15 mouse cellular contexts compared by ENCODE assay signal in the genomic region with DNA sequence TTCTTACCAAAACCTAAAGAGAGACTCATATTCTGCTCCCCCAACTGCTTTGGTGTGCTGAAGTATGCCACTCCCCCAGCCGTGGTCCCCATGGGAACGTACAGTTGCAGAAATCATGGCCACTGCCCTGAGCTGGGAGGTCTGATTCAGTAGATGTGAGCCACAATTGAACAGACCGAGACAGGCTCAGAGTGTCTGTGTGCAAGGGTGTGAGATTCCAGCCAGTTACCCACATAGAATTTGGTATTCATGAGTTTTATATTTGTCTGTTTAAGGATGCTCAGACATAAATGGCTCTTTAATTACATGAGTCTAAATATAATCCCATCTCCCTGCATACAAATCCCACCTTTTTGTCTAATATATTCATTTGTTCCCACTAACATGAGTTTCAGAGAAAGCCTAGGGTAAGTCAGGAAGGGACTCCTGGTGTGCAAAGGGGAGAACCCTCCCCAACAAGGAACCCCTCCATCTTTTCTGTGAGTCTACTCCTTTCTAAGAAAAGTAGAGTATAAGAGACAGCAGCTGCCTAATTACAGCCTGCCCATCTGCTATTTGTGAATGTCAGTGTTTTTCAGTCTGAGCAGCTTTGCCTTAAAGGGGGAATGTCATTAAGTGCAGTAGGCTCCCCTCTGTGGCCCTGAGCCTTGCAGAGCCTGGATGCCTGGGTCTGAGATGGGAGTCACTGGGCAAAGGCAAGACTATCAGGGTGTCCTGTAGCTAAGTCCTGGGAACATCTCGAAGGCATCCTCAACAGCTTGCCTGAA. TPM values are rescaled to one million over a fixed set of nuclear protein-coding genes. Genes with fewer than 3 reads are reported as not detected.
DNase-seq lines count a peak whose midpoint lies in the region; ATAC-seq lines count a peak whose summit lies in the region.
"Had no signal": no experiment of that assay in that cellular context is flagged by ENCODE, and none has a peak within 500 bp of the region (broad histone marks: within the 10 kb centered on the region; RNA-seq: fewer than 3 reads in every experiment).

No protein-coding gene starts in this region.

- DNase-seq in neural tube, embryonic 10.5 days (ENCODE audit: extremely low spot score, low spot score) = no peak
- DNase-seq in frontal cortex, postnatal 14 days (ENCODE audit: low spot score in 2 of 2) = peak; percentile 28 to 38
- no peak for DNase-seq in B cell, adult 2 months
- DNase-seq: cerebellum, adult 11 months; gastrocnemius, adult 2 months; heart, postnatal 10 days had no signal

- H3K4me1 ChIP-seq in neural tube, embryonic 13.5 days (replicated peaks) = peaks cover 12% of the 10 kb centered on the region
- H3K4me1 ChIP-seq in neural tube, embryonic 14.5 days (ENCODE audit: control insufficient read depth, insufficient read depth, low read length) = no peaks in the 10 kb centered on the region
- no peaks in the 10 kb centered on the region for H3K4me1 ChIP-seq in liver, embryonic 12.5 days

- ATAC-seq in neural tube, embryonic 13.5 days (ENCODE audit: low read depth) = peak; percentile 43; the same call in 1 of the 2 replicates
- ATAC-seq in neural tube, embryonic 14.5 days (ENCODE audit: low read depth) = peak; percentile 38; the same call in 1 of the 2 replicates
- no peak for ATAC-seq in liver, embryonic 12.5 days
- no peak for ATAC-seq in monocyte, adult 5-6 weeks (replicated peaks; ENCODE audit: insufficient number of reproducible peaks, low FRiP score, low TSS enrichment, poor library complexity, severe bottlenecking)

- no peaks in the 10 kb centered on the region for H3K36me3 ChIP-seq in neural tube, embryonic 13.5 days
- H3K36me3 ChIP-seq in neural tube, embryonic 14.5 days (ENCODE audit: control insufficient read depth, insufficient read depth, low read length) = no peaks in the 10 kb centered on the region
- no peaks in the 10 kb centered on the region for H3K36me3 ChIP-seq in liver, embryonic 12.5 days

- no peak overlapping the region for H3K4me2 ChIP-seq in neural tube, embryonic 13.5 days
- no peak overlapping the region for H3K4me2 ChIP-seq in neural tube, embryonic 14.5 days (ENCODE audit: low read depth, low read length)
- no peak overlapping the region for H3K4me2 ChIP-seq in liver, embryonic 12.5 days

- H3K27ac ChIP-seq in neural tube, embryonic 13.5 days (replicated peaks) = peak overlapping the region; percentile 33
- H3K27ac ChIP-seq in neural tube, embryonic 14.5 days (ENCODE audit: low read depth, low read length) = no peak overlapping the region
- H3K27ac ChIP-seq in liver, embryonic 12.5 days = no peak overlapping the region
- H3K27ac ChIP-seq: gastrocnemius, adult 2 months; kidney, postnatal 0 days had no signal

- H3K9me3 ChIP-seq in neural tube, embryonic 13.5 days = no peaks in the 10 kb centered on the region
- no peaks in the 10 kb centered on the region for H3K9me3 ChIP-seq in neural tube, embryonic 14.5 days (ENCODE audit: control insufficient read depth, low read length)
- no peaks in the 10 kb centered on the region for H3K9me3 ChIP-seq in liver, embryonic 12.5 days (replicated peaks)

- no peak overlapping the region for H3K9ac ChIP-seq in neural tube, embryonic 13.5 days
- no peak overlapping the region for H3K9ac ChIP-seq in neural tube, embryonic 14.5 days (replicated peaks; ENCODE audit: low read depth, low read length)
- no peak overlapping the region for H3K9ac ChIP-seq in liver, embryonic 12.5 days

- H3K4me3 ChIP-seq in neural tube, embryonic 13.5 days = no peak overlapping the region
- no peak overlapping the region for H3K4me3 ChIP-seq in neural tube, embryonic 14.5 days (ENCODE audit: low read depth, low read length)
- no peak overlapping the region for H3K4me3 ChIP-seq in liver, embryonic 12.5 days
- H3K4me3 ChIP-seq: gastrocnemius, adult 2 months; myocyte had no signal

- 81% methylated on average over 4 of the region's 4 CpGs for WGBS in neural tube, embryonic 13.5 days
- 77% methylated on average over 4 of the region's 4 CpGs for WGBS in neural tube, embryonic 14.5 days
- WGBS in liver, embryonic 12.5 days (ENCODE audit: insufficient replicate concordance) = 55% methylated on average over 4 of the region's 4 CpGs

- H3K27me3 ChIP-seq in neural tube, embryonic 13.5 days = peaks cover 20% of the 10 kb centered on the region
- no peaks in the 10 kb centered on the region for H3K27me3 ChIP-seq in neural tube, embryonic 14.5 days (ENCODE audit: control insufficient read depth, insufficient read depth, low read length)
- H3K27me3 ChIP-seq in liver, embryonic 12.5 days (replicated peaks) = no peaks in the 10 kb centered on the region
- H3K27me3 ChIP-seq: CH12.LX had no signal

RNA-seq across cellular contexts. Expression of gene Spock1, which starts 29.5 kb away (rescaled TPM):
- 90.2 and 95.5 TPM in 2 replicates for polyA plus RNA-seq in neural tube, embryonic 13.5 days (2015; fragmentation: Nextera tagmentation; extraction: Ambion mirVana)
- 133 and 157 TPM in 2 replicates for polyA plus RNA-seq in neural tube, embryonic 14.5 days (2014; fragmentation: Nextera tagmentation; extraction: Ambion mirVana)
- 0.27 and 0.43 TPM in 2 replicates for polyA plus RNA-seq in liver, embryonic 12.5 days (2016; fragmentation: Nextera tagmentation; extraction: Ambion mirVana)
- not detected in 3 replicates for total RNA-seq in monocyte, adult 5-6 weeks (2017)
- total RNA-seq: CH12.LX; liver, adult 2 months; megakaryocyte-erythroid progenitor cell, adult 5-6 weeks had no signal
- polyA plus RNA-seq: liver, adult 2 months had no signal

Comparison
In these comparisons a context has a peak if more than half of its experiments do, and no peak if none do; other contexts are left out.
1. ATAC-seq: peak in neural tube, embryonic 13.5 days (single experiment) and neural tube, embryonic 14.5 days (single experiment); none in liver, embryonic 12.5 days (single experiment) and monocyte, adult 5-6 weeks (single experiment).
2. DNase-seq: peak in frontal cortex, postnatal 14 days (2 of 2); none in neural tube, embryonic 10.5 days (single experiment) and B cell, adult 2 months (0 of 2).
3. RNA of gene Spock1, which starts 29.5 kb away (polyA plus RNA-seq): 133 to 157 TPM in neural tube, embryonic 14.5 days and 90.2 to 95.5 TPM in neural tube, embryonic 13.5 days; 0.27 to 0.43 TPM in liver, embryonic 12.5 days; every median in the first group is over 10 times any median in the second.